Mouse (Mus musculus) cortical plate, adult 2 months (tissue): Measurements from ENCODE around the gene Pcyox1.

Experiments
- CTCF ChIP-seq: fragments of 200-500 bp; IDR thresholded peaks from 2 replicates; pipeline ENCODE4 v1.5.1; 2011; ENCODE audit warnings: mild to moderate bottlenecking, control low read depth, low read length; ENCODE audit not compliant: insufficient read depth; ENCODE audit errors: extremely low read depth
- POLR2A ChIP-seq: fragments of 200-500 bp; IDR thresholded peaks from 2 replicates; pipeline ENCODE4 v1.6.1; 2011; ENCODE audit warnings: mild to moderate bottlenecking, low read length, control low read depth; ENCODE audit not compliant: insufficient read depth; ENCODE audit errors: extremely low read depth

DNA sequence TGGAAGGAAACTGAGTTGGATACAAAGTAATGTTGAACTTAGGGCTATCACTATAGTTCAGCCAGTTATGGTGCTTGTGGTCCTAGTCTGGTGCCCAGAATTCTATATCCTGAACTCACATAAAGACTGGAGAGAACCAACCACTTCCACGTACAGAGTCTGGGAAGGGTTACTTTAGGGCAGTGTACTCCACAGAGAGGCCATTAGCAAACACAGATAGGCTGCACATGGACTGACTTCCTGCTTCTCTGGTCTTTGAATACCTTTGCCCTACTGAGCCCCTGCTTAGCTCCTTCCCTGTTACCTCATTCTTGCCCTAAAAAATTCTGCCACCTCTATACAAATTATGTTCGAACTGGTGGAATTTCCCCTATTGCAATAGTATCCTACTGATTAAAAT, 3.0 kb upstream of the Pcyox1 start:
- TF ChIP-seq CTCF (no peak), POLR2A (no peak)
